Mouse (Mus musculus): Measurements from ENCODE around the gene Rffl.

DNA sequence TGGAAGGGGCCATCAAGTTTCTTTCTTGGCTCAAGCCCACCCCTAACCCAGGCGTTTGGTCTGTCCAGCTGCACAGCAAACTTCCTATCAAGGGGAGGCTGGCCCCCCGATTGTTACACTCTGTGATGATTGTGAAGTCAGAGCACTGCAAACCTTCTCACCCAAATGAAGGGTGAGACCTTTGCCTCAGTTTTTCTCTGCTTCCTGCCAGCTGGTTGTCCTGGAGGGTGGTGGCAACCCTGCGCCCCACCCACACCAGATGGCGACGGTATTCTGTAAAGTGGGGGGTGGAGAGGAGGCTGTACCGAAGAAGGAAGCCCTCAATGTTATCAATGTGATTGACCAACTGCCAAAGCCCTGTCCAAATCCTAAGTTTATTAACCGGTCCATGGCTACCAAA, 20.9 kb upstream of the Rffl start, which contains the start of gene Fndc8:
- TF ChIP-seq CTCF (IDR thresholded peaks at IDR 0.05) (no peak), EP300 (IDR thresholded peaks at IDR 0.05) (no peak)
